Mouse (Mus musculus) c-Kit-positive CD71-positive TER-119-positive erythroid progenitor cells, embryonic 14.5 days (primary cell): ENCODE measurements around the gene Gm14410.
"Not testable (repeated sequence)": the region's sequence is repeated elsewhere in the genome, so short reads cannot be mapped to it uniquely, and the experiment has no call there.

Source experiments
- DNase-seq: peaks from one replicate; pipeline ENCODE4 v3.0.0-alpha.2; 2013; ENCODE audit warnings: low spot score

Gm14410 gene

GRCm38 (mm10) chr2:177206341-177206740 is at the start of gene Gm14410:
TSS of gene Gm14410 (minus strand) at chr2:177206421.
- not testable (repeated sequence) for DNase-seq

GRCm38 (mm10) chr2:177247449-177247848 is 41.2 kb upstream of the Gm14410 start:
- not testable (repeated sequence) for DNase-seq

- not testable (repeated sequence) for DNase-seq
These were observed 24.2 kb upstream of the Gm14410 start for GRCm38 (mm10) chr2:177230461-177230860.

- DNase-seq = not testable (repeated sequence)
These were observed 33.5 kb downstream of the Gm14410 start for GRCm38 (mm10) chr2:177172749-177173148.
